Mouse (Mus musculus) left cerebral cortex, adult 18-20 months (tissue): ENCODE results near the gene H2-Ob. TPM values are rescaled to one million over a fixed set of nuclear protein-coding genes. Genes with fewer than 3 reads are reported as not detected.
"Not testable (repeated sequence)": the region's sequence is repeated elsewhere in the genome, so short reads cannot be mapped to it uniquely, and the experiment has no call there.

Source experiments
- DNase-seq, 2 experiments: peaks; one replicate each; pipeline ENCODE4 v3.0.0; 2021 to 2022; ENCODE audit warnings: low spot score in 2 of 2, mixed read lengths in 1 of 2
- total RNA-seq, 2 experiments: library from RNA; stranded (reverse); gene quantifications; 2 replicates each; pipeline ENCODE4 v1.2.3; 2021

The H2-Ob gene
- total RNA-seq, 2 experiments from 2014 or later = 0.40 to 0.44 TPM

- DNase-seq = peak in 1 of 2 experiments; percentile 0
Measured at GRCm38 (mm10) chr17:34207456-34207855, 31.2 kb upstream of the H2-Ob start.

GRCm38 (mm10) chr17:34207866-34208265, 30.8 kb upstream of the H2-Ob start:
- DNase-seq = peak in 1 of 2 experiments; percentile 0

- no peak for DNase-seq
Measured at GRCm38 (mm10) chr17:34208421-34208820, 30.3 kb upstream of the H2-Ob start.

GRCm38 (mm10) chr17:34209680-34210079, 29.0 kb upstream of the H2-Ob start:
- DNase-seq = no peak

- DNase-seq = no peak
Measured at GRCm38 (mm10) chr17:34210599-34210998, 28.1 kb upstream of the H2-Ob start.

- no peak for DNase-seq
Measured at GRCm38 (mm10) chr17:34211746-34212365, 26.8 kb upstream of the H2-Ob start.

- no peak for DNase-seq
Measured at GRCm38 (mm10) chr17:34213936-34214335, 24.8 kb upstream of the H2-Ob start.

GRCm38 (mm10) chr17:34215176-34215575, 23.5 kb upstream of the H2-Ob start:
- DNase-seq = no peak

GRCm38 (mm10) chr17:34217216-34217928, 21.3 kb upstream of the H2-Ob start:
- no peak for DNase-seq

- no peak for DNase-seq
Measured at GRCm38 (mm10) chr17:34217986-34218385, 20.7 kb upstream of the H2-Ob start.

GRCm38 (mm10) chr17:34218675-34219074, 20.0 kb upstream of the H2-Ob start:
- peak in 1 of 2 experiments; percentile 17 for DNase-seq

GRCm38 (mm10) chr17:34219096-34219495, 19.6 kb upstream of the H2-Ob start:
- DNase-seq = peak in 1 of 2 experiments; percentile 31

GRCm38 (mm10) chr17:34219801-34220200, 18.9 kb upstream of the H2-Ob start:
- DNase-seq = not testable (repeated sequence)

- DNase-seq = not testable (repeated sequence)
Measured at GRCm38 (mm10) chr17:34220401-34220800, 18.3 kb upstream of the H2-Ob start.

- DNase-seq = no peak
Measured at GRCm38 (mm10) chr17:34224816-34225215, 13.9 kb upstream of the H2-Ob start.

GRCm38 (mm10) chr17:34225426-34225825, 13.3 kb upstream of the H2-Ob start:
- no peak for DNase-seq

- not testable (repeated sequence) for DNase-seq
Measured at GRCm38 (mm10) chr17:34225911-34226310, 12.8 kb upstream of the H2-Ob start.

- DNase-seq = not testable (repeated sequence)
Measured at GRCm38 (mm10) chr17:34230971-34231370, 7.7 kb upstream of the H2-Ob start.

GRCm38 (mm10) chr17:34232021-34232420, 6.7 kb upstream of the H2-Ob start:
- not testable (repeated sequence) for DNase-seq

- DNase-seq = peak; percentile 71
Measured at GRCm38 (mm10) chr17:34234926-34235325, 3.8 kb upstream of the H2-Ob start.

- DNase-seq = no peak
Measured at GRCm38 (mm10) chr17:34236691-34237090, 2.0 kb upstream of the H2-Ob start.

- DNase-seq = no peak
Measured at GRCm38 (mm10) chr17:34237741-34238140, 962 bp upstream of the H2-Ob start.

- DNase-seq = no peak
Measured at GRCm38 (mm10) chr17:34239601-34240041, 918 bp downstream of the H2-Ob start.
